In genomic region chr7:125723189-125723972, GRCm38 (mm10) we compare ENCODE assay signal across 13 mouse cellular contexts. TPM values are rescaled to one million over a fixed set of nuclear protein-coding genes. Genes with fewer than 3 reads are reported as not detected.
DNase-seq lines count a peak whose midpoint lies in the region; ATAC-seq and TF ChIP-seq lines count a peak whose summit lies in the region.
"Had no signal": no experiment of that assay in that cellular context is flagged by ENCODE, and none has a peak within 500 bp of the region (broad histone marks: within the 10 kb centered on the region; RNA-seq: fewer than 3 reads in every experiment).

No protein-coding gene starts in this region.

- 0 out of 2 replicates have a peak, but pooled peaks have one; percentile 1 for TF ChIP-seq CTCF in layer of hippocampus, adult 2 months (conservative IDR thresholded peaks at IDR 0.05)

- H3K9ac ChIP-seq in hindbrain, embryonic 14.5 days, result no peak overlapping the region
- no peak overlapping the region for H3K9ac ChIP-seq in hindbrain, embryonic 13.5 days
- H3K9ac ChIP-seq: embryonic facial prominence, embryonic 12.5 days; heart, embryonic 12.5 days had no signal

- H3K27me3 ChIP-seq in hindbrain, embryonic 14.5 days (ENCODE audit: control insufficient read depth, insufficient read depth, low read length), result no peaks in the 10 kb centered on the region
- H3K27me3 ChIP-seq in hindbrain, embryonic 13.5 days, result no peaks in the 10 kb centered on the region
- H3K27me3 ChIP-seq: embryonic facial prominence, embryonic 12.5 days; heart, embryonic 12.5 days had no signal

- H3K9me3 ChIP-seq in hindbrain, embryonic 14.5 days (ENCODE audit: control insufficient read depth, low read length), result no peaks in the 10 kb centered on the region
- H3K9me3 ChIP-seq in hindbrain, embryonic 13.5 days, result no peaks in the 10 kb centered on the region
- H3K9me3 ChIP-seq: embryonic facial prominence, embryonic 12.5 days; heart, embryonic 12.5 days; midbrain, embryonic 10.5 days had no signal

- no peak for ATAC-seq in hindbrain, embryonic 14.5 days (ENCODE audit: low FRiP score)
- ATAC-seq in hindbrain, embryonic 13.5 days (ENCODE audit: low FRiP score), result no peak

- DNase-seq in hindbrain, embryonic 14.5 days (ENCODE audit: low spot score), result peak; percentile 44
- DNase-seq in 416B (ENCODE audit: low read depth), result peak; percentile 20
- peak; percentile 85 for DNase-seq in cerebellum, adult 8-10 months
- peak; percentile 65 for DNase-seq in layer of hippocampus, adult 2 months (ENCODE audit: low spot score in 2 of 2)
- DNase-seq in thymus, adult 18-20 months, result no peak
- DNase-seq in kidney, postnatal 25 days, result no peak
- DNase-seq in heart, postnatal 4 days, result no peak
- DNase-seq: kidney, adult 18-20 months; lung, adult 2 months had no signal

- H3K27ac ChIP-seq in hindbrain, embryonic 14.5 days, result no peak overlapping the region
- no peak overlapping the region for H3K27ac ChIP-seq in hindbrain, embryonic 13.5 days
- H3K27ac ChIP-seq in layer of hippocampus, adult 2 months, result peak overlapping the region; percentile 73
- H3K27ac ChIP-seq: embryonic facial prominence, embryonic 12.5 days; midbrain, embryonic 10.5 days had no signal

- H3K4me2 ChIP-seq in hindbrain, embryonic 14.5 days (replicated peaks), result no peak overlapping the region
- H3K4me2 ChIP-seq in hindbrain, embryonic 13.5 days, result no peak overlapping the region
- H3K4me2 ChIP-seq: embryonic facial prominence, embryonic 12.5 days; heart, embryonic 12.5 days had no signal

- H3K4me1 ChIP-seq in hindbrain, embryonic 14.5 days (replicated peaks; ENCODE audit: control insufficient read depth, insufficient read depth, low read length), result peaks cover 9% of the 10 kb centered on the region
- peaks cover 16% of the 10 kb centered on the region for H3K4me1 ChIP-seq in hindbrain, embryonic 13.5 days (replicated peaks)
- H3K4me1 ChIP-seq: midbrain, embryonic 10.5 days had no signal

- WGBS in hindbrain, embryonic 14.5 days, result 42% methylated on average over 5 of the region's 5 CpGs
- WGBS in hindbrain, embryonic 13.5 days, result 49% methylated on average over 5 of the region's 5 CpGs

- H3K4me3 ChIP-seq in hindbrain, embryonic 14.5 days (replicated peaks; ENCODE audit: low read length), result no peak overlapping the region
- no peak overlapping the region for H3K4me3 ChIP-seq in hindbrain, embryonic 13.5 days
- H3K4me3 ChIP-seq in layer of hippocampus, adult 2 months, result no peak overlapping the region
- H3K4me3 ChIP-seq: embryonic facial prominence, embryonic 12.5 days; heart, embryonic 12.5 days; midbrain, embryonic 10.5 days had no signal

- H3K36me3 ChIP-seq in hindbrain, embryonic 14.5 days (replicated peaks; ENCODE audit: control insufficient read depth, insufficient read depth), result no peaks in the 10 kb centered on the region
- H3K36me3 ChIP-seq in hindbrain, embryonic 13.5 days, result no peaks in the 10 kb centered on the region
- H3K36me3 ChIP-seq: embryonic facial prominence, embryonic 12.5 days; heart, embryonic 12.5 days; midbrain, embryonic 10.5 days had no signal

RNA-seq across cellular contexts. Expression of gene D430042O09Rik, which starts 15.7 kb away (rescaled TPM):
- 7.2 and 7.3 TPM in 2 replicates for polyA plus RNA-seq in hindbrain, embryonic 14.5 days (2014; fragmentation: Nextera tagmentation; extraction: Ambion mirVana)
- polyA plus RNA-seq in hindbrain, embryonic 13.5 days (2015; fragmentation: Nextera tagmentation; extraction: Ambion mirVana), result 6.8 and 7.6 TPM in 2 replicates
- 10 to 100 TPM; 30.4 to 31.7 TPM for total RNA-seq in layer of hippocampus, adult 2 months (2021)
- 10 to 100 TPM; 19.0 to 20.6 TPM for total RNA-seq in heart, postnatal 4 days (2021)

RNA-seq across cellular contexts. Expression of gene Gtf3c1, which starts 15.8 kb away (rescaled TPM):
- 33.7 and 34.8 TPM in 2 replicates for polyA plus RNA-seq in hindbrain, embryonic 14.5 days (2014; fragmentation: Nextera tagmentation; extraction: Ambion mirVana)
- 31.0 and 31.8 TPM in 2 replicates for polyA plus RNA-seq in hindbrain, embryonic 13.5 days (2015; fragmentation: Nextera tagmentation; extraction: Ambion mirVana)
- 100 to 1,000 TPM; 108 to 113 TPM for total RNA-seq in layer of hippocampus, adult 2 months (2021)
- total RNA-seq in heart, postnatal 4 days (2021), result 10 to 100 TPM; 87.6 to 97.4 TPM

Comparison
In these comparisons a context has a peak if more than half of its experiments do, and no peak if none do; other contexts are left out.
1. DNase-seq: peak in hindbrain, embryonic 14.5 days (single experiment), 416B (single experiment), cerebellum, adult 8-10 months (single experiment) and layer of hippocampus, adult 2 months (2 of 2); none in thymus, adult 18-20 months (0 of 2), kidney, postnatal 25 days (0 of 2) and heart, postnatal 4 days (single experiment).